Mouse (Mus musculus) embryonic facial prominence, embryonic 13.5 days (tissue): ENCODE results near the gene Lmod3. TPM values are rescaled to one million over a fixed set of nuclear protein-coding genes. Genes with fewer than 3 reads are reported as not detected.

ENCODE experiments used
- ATAC-seq: fragments of 200-750 bp; cut with Nextera tagmentation; 2 replicates; pipeline ENCODE4 v1.8.0; 2017; ENCODE audit warnings: low read depth; ENCODE audit not compliant: insufficient number of reproducible peaks, insufficient read depth, low FRiP score, low TSS enrichment
- H3K27ac ChIP-seq: fragments of 300-500 bp; sonication (generic); 2 replicates; pipeline ENCODE4 v1.5.1; 2015; ENCODE audit warnings: moderate library complexity, mild to moderate bottlenecking, inconsistent platforms
- H3K27me3 ChIP-seq: fragments of 300-500 bp; sonication (generic); 2 replicates; pipeline ENCODE4 v1.6.1; 2015; ENCODE audit warnings: mild to moderate bottlenecking, inconsistent platforms
- H3K36me3 ChIP-seq: fragments of 300-500 bp; sonication (generic); 2 replicates; pipeline ENCODE4 v1.6.1; 2015; ENCODE audit warnings: mild to moderate bottlenecking, inconsistent platforms
- H3K4me1 ChIP-seq: fragments of 300-500 bp; sonication (generic); 2 replicates; pipeline ENCODE4 v1.6.1; 2015; ENCODE audit warnings: inconsistent platforms
- H3K4me2 ChIP-seq: fragments of 300-500 bp; sonication (generic); 2 replicates; pipeline ENCODE4 v1.6.1; 2015; ENCODE audit warnings: moderate library complexity, mild to moderate bottlenecking, inconsistent platforms
- H3K4me3 ChIP-seq: fragments of 300-500 bp; sonication (generic); 2 replicates; pipeline ENCODE4 v1.5.1; 2015; ENCODE audit warnings: mild to moderate bottlenecking, inconsistent platforms
- H3K9ac ChIP-seq: fragments of 300-500 bp; sonication (generic); 2 replicates; pipeline ENCODE4 v1.6.1; 2015; ENCODE audit warnings: mild to moderate bottlenecking, inconsistent platforms
- H3K9me3 ChIP-seq: fragments of 300-500 bp; sonication (generic); 2 replicates; pipeline ENCODE4 v1.6.1; 2016; ENCODE audit warnings: inconsistent platforms
- WGBS: fragments of 180-500 bp; shearing (Covaris S2); methylation state at CpG from one replicate; pipeline ENCODE4 v1.1.7; 2015; ENCODE audit warnings: mixed read lengths; 5-methylcytosine and 5-hydroxymethylcytosine counted together
- polyA plus RNA-seq: library from polyadenylated mRNA; unstranded; fragments of >200 nt; fragmentation: Nextera tagmentation; extraction: Ambion mirVana; gene quantifications from 2 replicates; pipeline ENCODE4 v1.2.1, GENCODE M21; 2015

The Lmod3 gene
- 0.54 and 1.0 TPM in 2 replicates for polyA plus RNA-seq

- 30% methylated on average over 9 of the region's 9 CpGs for WGBS
Observed at GRCm38 (mm10) chr6:97252711-97253221, at the start of gene Lmod3. Lmod3 (minus strand) TSS chr6:97252759.

GRCm38 (mm10) chr6:97302303-97302702, 49.7 kb upstream of the Lmod3 start:
- no peak overlapping the region for H3K4me2 ChIP-seq
- H3K9ac ChIP-seq: no peak overlapping the region
- H3K4me3 ChIP-seq: no peak overlapping the region
- peaks cover 14% of the 10 kb centered on the region; the same call in 1 of the 2 replicates for H3K36me3 ChIP-seq
- H3K4me1 ChIP-seq: 0 out of 2 replicates have a peak, but pooled peaks cover 5% of the 10 kb centered on the region
- ATAC-seq: no peak
- H3K9me3 ChIP-seq: no peaks in the 10 kb centered on the region
- peaks cover 4% of the 10 kb centered on the region; the same call in 1 of the 2 replicates for H3K27me3 ChIP-seq
- whole genome bisulfite sequencing: 60% methylated on average over 7 of the region's 7 CpGs
- H3K27ac ChIP-seq: no peak overlapping the region

More at GRCm38 (mm10) chr6:97252711-97253221, at the start of gene Lmod3:
- H3K36me3 ChIP-seq: no peaks in the 10 kb centered on the region
- H3K4me2 ChIP-seq: no peak within 1 kb of the TSS
- H3K27ac ChIP-seq: no peak within 1 kb of the TSS
- no peak within 1 kb of the TSS for H3K4me3 ChIP-seq
- H3K9ac ChIP-seq: no peak within 1 kb of the TSS
- no peak for ATAC-seq
- H3K27me3 ChIP-seq: 0 out of 2 replicates have a peak, but pooled peaks cover 3% of the 10 kb centered on the region
- H3K9me3 ChIP-seq: no peaks in the 10 kb centered on the region
- no peaks in the 10 kb centered on the region for H3K4me1 ChIP-seq

DNA sequence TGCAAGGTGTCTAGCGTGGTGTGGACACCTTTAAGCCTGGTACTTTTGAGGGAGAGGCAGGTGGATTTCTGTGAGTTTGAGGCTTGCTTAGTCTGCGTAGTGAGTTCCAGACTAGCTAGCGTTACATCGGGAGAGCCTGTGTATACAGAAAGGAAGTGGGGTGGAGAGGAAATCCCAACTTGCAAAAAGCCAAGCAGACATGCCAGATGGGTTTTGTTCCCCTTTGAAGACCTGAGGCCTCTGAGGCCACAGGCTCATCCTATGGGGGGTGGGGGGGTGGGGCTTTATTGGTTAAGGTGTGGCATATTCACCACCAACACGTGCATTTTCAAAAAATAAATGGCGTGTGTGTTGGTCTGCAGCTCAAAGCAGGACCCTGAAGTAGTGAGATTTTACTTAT, 48.1 kb upstream of the Lmod3 start:
- WGBS: 89% methylated on average over 6 of the region's 6 CpGs
- H3K9me3 ChIP-seq: no peaks in the 10 kb centered on the region
- H3K27ac ChIP-seq: no peak overlapping the region
- H3K4me2 ChIP-seq: no peak overlapping the region
- H3K9ac ChIP-seq: no peak overlapping the region
- H3K4me1 ChIP-seq: 0 out of 2 replicates have a peak, but pooled peaks cover 5% of the 10 kb centered on the region
- peaks cover 15% of the 10 kb centered on the region for H3K36me3 ChIP-seq
- ATAC-seq: no peak
- no peak overlapping the region for H3K4me3 ChIP-seq
- peaks cover 9% of the 10 kb centered on the region; the same call in 1 of the 2 replicates for H3K27me3 ChIP-seq

GRCm38 (mm10) chr6:97300180-97300579, 47.6 kb upstream of the Lmod3 start:
- Histone ChIP-seq H3K27ac (no peak overlapping the region), H3K36me3 (peaks cover 19% of the 10 kb centered on the region), H3K27me3 (peaks cover 9% of the 10 kb centered on the region; the same call in 1 of the 2 replicates), H3K4me3 (no peak overlapping the region), H3K4me2 (no peak overlapping the region), H3K4me1 (0 out of 2 replicates have a peak, but pooled peaks cover 5% of the 10 kb centered on the region), H3K9me3 (no peaks in the 10 kb centered on the region), H3K9ac (no peak overlapping the region)
- WGBS: 92% methylated on average over 6 of the region's 6 CpGs
- ATAC-seq: no peak

GRCm38 (mm10) chr6:97297151-97297550, 44.6 kb upstream of the Lmod3 start:
- no peak overlapping the region for H3K27ac ChIP-seq
- no peaks in the 10 kb centered on the region for H3K4me1 ChIP-seq
- no peak overlapping the region for H3K4me3 ChIP-seq
- ATAC-seq: no peak
- no peak overlapping the region for H3K4me2 ChIP-seq
- H3K36me3 ChIP-seq: peaks cover 11% of the 10 kb centered on the region
- H3K27me3 ChIP-seq: peaks cover 25% of the 10 kb centered on the region
- no peak overlapping the region for H3K9ac ChIP-seq
- WGBS: 86% methylated on average over 3 of the region's 3 CpGs
- H3K9me3 ChIP-seq: no peaks in the 10 kb centered on the region

- no peak for ATAC-seq
- peaks cover 29% of the 10 kb centered on the region for H3K27me3 ChIP-seq
- no peaks in the 10 kb centered on the region for H3K4me1 ChIP-seq
- H3K4me3 ChIP-seq: no peak overlapping the region
- H3K36me3 ChIP-seq: peaks cover 11% of the 10 kb centered on the region
- H3K9me3 ChIP-seq: no peaks in the 10 kb centered on the region
- WGBS: 93% methylated on average over 21 of the region's 21 CpGs
- no peak overlapping the region for H3K9ac ChIP-seq
- no peak overlapping the region for H3K4me2 ChIP-seq
- H3K27ac ChIP-seq: no peak overlapping the region
Observed at GRCm38 (mm10) chr6:97295866-97296527, 43.4 kb upstream of the Lmod3 start.

GRCm38 (mm10) chr6:97295416-97295815, 42.9 kb upstream of the Lmod3 start:
- Histone ChIP-seq H3K4me2 (no peak overlapping the region), H3K27ac (no peak overlapping the region), H3K36me3 (peaks cover 11% of the 10 kb centered on the region), H3K4me1 (no peaks in the 10 kb centered on the region), H3K9me3 (no peaks in the 10 kb centered on the region), H3K27me3 (peaks cover 29% of the 10 kb centered on the region), H3K4me3 (no peak overlapping the region), H3K9ac (no peak overlapping the region)
- ATAC-seq: no peak
- 91% methylated on average over 9 of the region's 9 CpGs for WGBS

GRCm38 (mm10) chr6:97293667-97294569, 41.4 kb upstream of the Lmod3 start:
- Histone ChIP-seq H3K27me3 (peaks cover 29% of the 10 kb centered on the region), H3K4me1 (0 out of 2 replicates have a peak, but pooled peaks cover 3% of the 10 kb centered on the region), H3K9me3 (no peaks in the 10 kb centered on the region), H3K4me3 (no peak overlapping the region), H3K9ac (no peak overlapping the region), H3K36me3 (peaks cover 11% of the 10 kb centered on the region), H3K27ac (no peak overlapping the region), H3K4me2 (no peak overlapping the region)
- WGBS: 81% methylated on average over 12 of the region's 12 CpGs
- no peak for ATAC-seq

GRCm38 (mm10) chr6:97292894-97293293, 40.3 kb upstream of the Lmod3 start:
- Histone ChIP-seq H3K27ac (no peak overlapping the region), H3K4me2 (no peak overlapping the region), H3K36me3 (peaks cover 11% of the 10 kb centered on the region), H3K4me3 (no peak overlapping the region), H3K9ac (no peak overlapping the region), H3K4me1 (0 out of 2 replicates have a peak, but pooled peaks cover 3% of the 10 kb centered on the region), H3K9me3 (no peaks in the 10 kb centered on the region), H3K27me3 (peaks cover 30% of the 10 kb centered on the region)
- no peak for ATAC-seq
- WGBS: 67% methylated on average over 5 of the region's 5 CpGs

- peaks cover 11% of the 10 kb centered on the region for H3K36me3 ChIP-seq
- no peak overlapping the region for H3K4me2 ChIP-seq
- 94% methylated on average over 3 of the region's 3 CpGs for WGBS
- H3K27ac ChIP-seq: no peak overlapping the region
- H3K4me3 ChIP-seq: no peak overlapping the region
- ATAC-seq: no peak
- 0 out of 2 replicates have a peak, but pooled peaks cover 3% of the 10 kb centered on the region for H3K4me1 ChIP-seq
- peaks cover 30% of the 10 kb centered on the region for H3K27me3 ChIP-seq
- no peaks in the 10 kb centered on the region for H3K9me3 ChIP-seq
- H3K9ac ChIP-seq: no peak overlapping the region
Observed at GRCm38 (mm10) chr6:97292096-97292495, 39.5 kb upstream of the Lmod3 start.

- ATAC-seq: no peak
- no peak overlapping the region for H3K27ac ChIP-seq
- H3K4me3 ChIP-seq: no peak overlapping the region
- no peak overlapping the region for H3K4me2 ChIP-seq
- H3K9ac ChIP-seq: no peak overlapping the region
- peaks cover 10% of the 10 kb centered on the region for H3K36me3 ChIP-seq
- 74% methylated on average over 21 of the region's 21 CpGs for WGBS
- H3K9me3 ChIP-seq: no peaks in the 10 kb centered on the region
- peaks cover 30% of the 10 kb centered on the region for H3K27me3 ChIP-seq
- 0 out of 2 replicates have a peak, but pooled peaks cover 3% of the 10 kb centered on the region for H3K4me1 ChIP-seq
Observed at GRCm38 (mm10) chr6:97291159-97291908, 38.8 kb upstream of the Lmod3 start.
